Mouse (Mus musculus): Measurements from ENCODE around the gene Sptbn4. TPM values are rescaled to one million over a fixed set of nuclear protein-coding genes. Genes with fewer than 3 reads are reported as not detected.

Gene Sptbn4
- polyA plus RNA-seq, 2 experiments: 0.06 TPM

DNA sequence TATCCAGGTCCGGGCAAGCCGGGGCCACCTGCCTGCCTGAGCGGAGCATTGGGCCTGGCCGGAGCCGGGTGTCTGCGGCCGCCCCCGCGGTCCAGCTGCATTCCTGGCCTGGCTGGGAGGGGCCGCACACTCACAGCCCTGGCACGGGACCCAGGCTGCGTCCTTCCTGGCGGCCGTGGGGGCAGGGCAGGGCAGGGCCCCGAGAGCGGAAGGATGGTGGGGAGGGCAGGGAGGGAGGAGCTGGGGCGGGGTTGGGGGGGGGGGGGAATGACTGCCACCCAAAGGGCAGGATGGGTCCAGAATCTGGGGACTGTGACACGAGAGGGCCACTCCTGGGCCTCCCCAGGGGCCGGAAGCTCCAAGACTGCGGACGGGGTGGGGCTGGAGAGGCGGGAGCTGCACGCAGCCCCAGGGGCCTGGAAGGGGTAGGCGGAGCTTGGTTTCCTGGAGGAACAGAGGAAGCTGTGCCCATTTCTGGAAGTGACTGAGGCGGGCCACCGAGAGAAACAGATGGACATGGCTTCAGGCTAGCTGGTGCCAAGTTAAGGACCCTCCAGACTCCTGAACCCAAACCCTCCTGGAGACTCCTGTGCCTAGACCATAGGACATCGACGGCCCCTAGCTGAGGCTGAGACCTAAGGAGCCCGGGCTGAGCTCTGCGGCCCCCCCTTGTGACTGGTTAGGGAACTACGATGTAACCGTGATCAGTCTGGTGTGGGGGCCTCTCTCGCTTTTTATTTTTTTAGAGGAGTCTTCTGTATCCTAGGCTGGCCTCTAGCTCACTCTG is 43.2 kb upstream of the Sptbn4 start:
- Histone ChIP-seq H3K4me1 (replicated peaks; ENCODE audit: control insufficient read depth in 2 of 2, insufficient read depth in 2 of 2, low read length in 1 of 2) (peaks cover 30 to 40% of the 10 kb centered on the region in 2 experiments), H3K4me2 (ENCODE audit: low read depth) (peak overlapping the region; percentile 90), H3K27ac (peak overlapping the region; percentile 81), H3K27me3 (ENCODE audit: control insufficient read depth, insufficient read depth, low read length) (no peaks in the 10 kb centered on the region), H3K9ac (replicated peaks) (peak overlapping the region; percentile 84), H3K36me3 (replicated peaks; ENCODE audit: control insufficient read depth, insufficient read depth, low read depth) (peaks cover 14% of the 10 kb centered on the region), H3K4me3 (ENCODE audit: insufficient read depth in 1 of 2, low read depth in 2 of 2, low read length in 2 of 2) (peak overlapping the region; percentile 64 to 71), H3K9me3 (ENCODE audit: control insufficient read depth, low read length) (no peaks in the 10 kb centered on the region)
- peak; percentile 86 to 92 (median 87) for DNase-seq (ENCODE audit: low read depth in 3 of 3, low spot score in 3 of 3)
- ATAC-seq (ENCODE audit: insufficient read depth): peak; percentile 85
- under 1% methylated on average over 32 of the region's 33 CpGs for WGBS (ENCODE audit: insufficient replicate concordance)
- TF ChIP-seq EP300 (IDR thresholded peaks at IDR 0.05; ENCODE audit: low read depth): no peak
- TF ChIP-seq CTCF (IDR thresholded peaks at IDR 0.05; ENCODE audit: low read depth): peak; percentile 94

DNA sequence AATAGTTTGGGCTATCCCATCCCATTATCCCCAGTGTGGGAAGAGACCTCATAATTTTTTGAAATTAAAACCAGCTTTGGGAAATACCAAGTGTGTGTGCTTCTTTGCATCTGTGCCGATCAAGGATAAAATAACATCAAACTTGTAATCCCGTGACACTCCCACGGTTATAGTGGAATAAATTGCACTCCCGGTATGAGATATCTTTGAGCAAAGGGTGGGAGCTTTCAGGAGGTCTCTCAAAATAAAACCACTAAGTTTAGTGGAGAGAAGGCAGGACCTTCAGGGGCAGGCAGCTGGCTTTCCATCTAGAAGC is 42.7 kb upstream of the Sptbn4 start:
- WGBS (ENCODE audit: insufficient replicate concordance): 28% methylated on average over 4 of the region's 4 CpGs
- H3K9ac ChIP-seq (replicated peaks): peak overlapping the region; percentile 84

DNA sequence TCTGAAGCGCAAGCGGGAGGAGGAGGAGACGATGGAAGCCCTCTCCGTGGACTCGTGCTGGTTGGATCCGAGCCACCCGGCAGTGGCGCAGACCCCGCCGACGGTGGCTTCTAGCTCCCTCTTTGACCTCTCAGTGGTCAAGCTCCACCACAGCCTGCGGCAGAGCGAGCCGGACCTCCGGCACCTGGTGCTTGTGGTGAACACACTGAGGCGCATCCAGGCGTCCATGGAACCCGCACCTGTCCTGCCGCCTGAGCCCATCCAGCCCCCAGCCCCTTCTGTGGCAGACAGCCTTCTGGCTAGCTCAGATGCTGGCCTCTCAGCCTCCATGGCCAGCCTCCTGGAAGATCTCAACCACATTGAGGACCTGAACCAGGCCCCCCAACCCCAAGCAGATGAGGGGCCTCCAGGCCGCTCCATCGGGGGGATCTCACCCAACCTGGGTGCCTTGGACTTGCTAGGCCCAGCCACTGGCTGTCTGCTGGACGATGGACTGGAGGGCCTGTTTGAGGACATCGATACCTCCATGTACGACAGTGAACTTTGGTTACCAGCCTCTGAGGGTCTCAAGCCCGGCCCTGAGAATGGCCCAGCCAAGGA is 41.9 kb upstream of the Sptbn4 start:
- Histone ChIP-seq H3K4me1 (replicated peaks; ENCODE audit: control insufficient read depth in 2 of 2, insufficient read depth in 2 of 2, low read length in 1 of 2) (peaks cover 38 to 46% of the 10 kb centered on the region in 2 experiments), H3K9me3 (ENCODE audit: control insufficient read depth, low read length) (no peaks in the 10 kb centered on the region), H3K9ac (replicated peaks) (no peak overlapping the region), H3K36me3 (replicated peaks; ENCODE audit: control insufficient read depth, insufficient read depth, low read depth) (peaks cover 14% of the 10 kb centered on the region), H3K27me3 (ENCODE audit: control insufficient read depth, insufficient read depth, low read length) (no peaks in the 10 kb centered on the region), H3K27ac (peak overlapping the region; percentile 81), H3K4me3 (ENCODE audit: insufficient read depth in 1 of 2, low read depth in 2 of 2, low read length in 2 of 2) (no peak overlapping the region), H3K4me2 (ENCODE audit: low read depth) (peak overlapping the region; percentile 90)
- no peak for TF ChIP-seq CTCF (IDR thresholded peaks at IDR 0.05; ENCODE audit: low read depth)
- TF ChIP-seq EP300 (IDR thresholded peaks at IDR 0.05; ENCODE audit: low read depth): no peak
- ATAC-seq (ENCODE audit: insufficient read depth): no peak
- WGBS (ENCODE audit: insufficient replicate concordance): 92% methylated on average over 25 of the region's 25 CpGs
- no peak for DNase-seq (ENCODE audit: low read depth in 3 of 3, low spot score in 3 of 3)

More for the DNA sequence above, 42.7 kb upstream of the Sptbn4 start:
- no peaks in the 10 kb centered on the region for H3K27me3 ChIP-seq (ENCODE audit: control insufficient read depth, insufficient read depth, low read length)
- ATAC-seq (ENCODE audit: insufficient read depth) (no peak), DNase-seq (ENCODE audit: low read depth in 3 of 3, low spot score in 3 of 3) (no peak)
- no peaks in the 10 kb centered on the region for H3K9me3 ChIP-seq (ENCODE audit: control insufficient read depth, low read length)
- H3K4me2 ChIP-seq (ENCODE audit: low read depth): peak overlapping the region; percentile 90
- H3K4me1 ChIP-seq (replicated peaks; ENCODE audit: control insufficient read depth in 2 of 2, insufficient read depth in 2 of 2, low read length in 1 of 2): peaks cover 36 to 46% of the 10 kb centered on the region in 2 experiments
- peak overlapping the region; percentile 81 for H3K27ac ChIP-seq
- TF ChIP-seq EP300 (IDR thresholded peaks at IDR 0.05; ENCODE audit: low read depth) (no peak), CTCF (IDR thresholded peaks at IDR 0.05; ENCODE audit: low read depth) (no peak)
- H3K36me3 ChIP-seq (replicated peaks; ENCODE audit: control insufficient read depth, insufficient read depth, low read depth): peaks cover 14% of the 10 kb centered on the region
- peak overlapping the region; percentile 37 to 64 for H3K4me3 ChIP-seq (ENCODE audit: insufficient read depth in 1 of 2, low read depth in 2 of 2, low read length in 2 of 2)

DNA sequence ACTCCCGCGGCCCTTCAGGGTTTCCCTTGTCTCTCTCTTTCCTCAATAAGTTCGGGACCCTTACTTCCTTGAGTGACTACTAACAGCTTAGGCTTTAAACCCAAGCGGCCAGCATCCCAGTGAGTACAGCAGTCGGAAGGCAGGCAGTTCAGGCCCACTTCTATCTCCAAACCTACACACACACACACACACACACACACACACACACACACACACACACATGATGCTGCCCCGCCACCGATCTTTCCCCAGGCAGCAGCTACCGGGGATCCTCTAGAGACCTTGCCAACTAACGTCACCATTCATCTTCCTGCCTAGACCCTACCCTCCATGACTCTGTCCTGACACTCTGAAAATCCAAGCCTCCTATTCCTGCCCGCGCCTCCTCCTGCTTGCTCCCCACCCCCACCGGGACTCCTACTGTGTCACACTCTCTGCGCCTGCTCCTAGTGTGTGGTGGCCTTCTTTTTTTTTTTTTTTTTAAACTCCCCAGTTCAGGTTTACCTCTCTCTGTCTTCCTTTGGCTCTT is 40.3 kb upstream of the Sptbn4 start:
- ATAC-seq (ENCODE audit: insufficient read depth): no peak
- peak overlapping the region; percentile 75 for H3K4me2 ChIP-seq (ENCODE audit: low read depth)
- TF ChIP-seq CTCF (IDR thresholded peaks at IDR 0.05; ENCODE audit: low read depth): no peak
- no peak for TF ChIP-seq EP300 (IDR thresholded peaks at IDR 0.05; ENCODE audit: low read depth)
- H3K36me3 ChIP-seq (replicated peaks; ENCODE audit: control insufficient read depth, insufficient read depth, low read depth): peaks cover 14% of the 10 kb centered on the region
- peak in 1 of 3 experiments; percentile 37 for DNase-seq (ENCODE audit: low read depth in 3 of 3, low spot score in 3 of 3)
- peak overlapping the region; percentile 65 to 91 for H3K4me3 ChIP-seq (ENCODE audit: insufficient read depth in 1 of 2, low read depth in 2 of 2, low read length in 2 of 2)
- no peaks in the 10 kb centered on the region for H3K27me3 ChIP-seq (ENCODE audit: control insufficient read depth, insufficient read depth, low read length)
- peak overlapping the region; percentile 69 for H3K27ac ChIP-seq
- H3K9ac ChIP-seq (replicated peaks): peak overlapping the region; percentile 73
- H3K4me1 ChIP-seq (replicated peaks; ENCODE audit: control insufficient read depth in 2 of 2, insufficient read depth in 2 of 2, low read length in 1 of 2): peaks cover 41 to 48% of the 10 kb centered on the region in 2 experiments
- no peaks in the 10 kb centered on the region for H3K9me3 ChIP-seq (ENCODE audit: control insufficient read depth, low read length)
- 4% methylated on average over 13 of the region's 13 CpGs for WGBS (ENCODE audit: insufficient replicate concordance)
